Mouse (Mus musculus): ENCODE results near the gene Ltbp2.

Ltbp2 gene

GRCm38 (mm10) chr12:84762532-84762931 is 113.8 kb downstream of the Ltbp2 start:
- no peak for DNase-seq (ENCODE audit: low spot score)

- no peak for DNase-seq (ENCODE audit: low spot score)
Measured at GRCm38 (mm10) chr12:84759063-84759462, 117.3 kb downstream of the Ltbp2 start.

- no peak for DNase-seq (ENCODE audit: low spot score)
Measured at GRCm38 (mm10) chr12:84756016-84756415, 120.3 kb downstream of the Ltbp2 start.

GRCm38 (mm10) chr12:84755008-84755695 is 121.2 kb downstream of the Ltbp2 start:
- no peak for DNase-seq (ENCODE audit: low spot score)

- DNase-seq (ENCODE audit: low spot score) = no peak
Measured at GRCm38 (mm10) chr12:84752131-84752977, 124.0 kb downstream of the Ltbp2 start.

GRCm38 (mm10) chr12:84750661-84751060 is 125.7 kb downstream of the Ltbp2 start:
- DNase-seq (ENCODE audit: low spot score) = no peak

GRCm38 (mm10) chr12:84748134-84748533 is 128.2 kb downstream of the Ltbp2 start:
- DNase-seq (ENCODE audit: low spot score) = no peak

- no peak for DNase-seq (ENCODE audit: low spot score)
Measured at GRCm38 (mm10) chr12:84745700-84746099, 130.6 kb downstream of the Ltbp2 start.

GRCm38 (mm10) chr12:84743496-84743895 is 132.8 kb downstream of the Ltbp2 start:
- no peak for DNase-seq (ENCODE audit: low spot score)

- no peak for DNase-seq (ENCODE audit: low spot score)
Measured at GRCm38 (mm10) chr12:84733366-84733765, 143.0 kb downstream of the Ltbp2 start.
